Mouse (Mus musculus) liver, adult 2 months (tissue): ENCODE results near the gene Hykk.

Experiments
- CTCF ChIP-seq: fragments of 200-500 bp; IDR thresholded peaks from 2 replicates; pipeline ENCODE4 v1.5.1; 2011; ENCODE audit warnings: low read depth, low read length, control low read depth
- POLR2A ChIP-seq: fragments of 200-500 bp; IDR thresholded peaks from 2 replicates; pipeline ENCODE4 v1.6.1; 2011; ENCODE audit warnings: low read length, control low read depth; ENCODE audit not compliant: insufficient read depth; ENCODE audit errors: extremely low read depth

DNA sequence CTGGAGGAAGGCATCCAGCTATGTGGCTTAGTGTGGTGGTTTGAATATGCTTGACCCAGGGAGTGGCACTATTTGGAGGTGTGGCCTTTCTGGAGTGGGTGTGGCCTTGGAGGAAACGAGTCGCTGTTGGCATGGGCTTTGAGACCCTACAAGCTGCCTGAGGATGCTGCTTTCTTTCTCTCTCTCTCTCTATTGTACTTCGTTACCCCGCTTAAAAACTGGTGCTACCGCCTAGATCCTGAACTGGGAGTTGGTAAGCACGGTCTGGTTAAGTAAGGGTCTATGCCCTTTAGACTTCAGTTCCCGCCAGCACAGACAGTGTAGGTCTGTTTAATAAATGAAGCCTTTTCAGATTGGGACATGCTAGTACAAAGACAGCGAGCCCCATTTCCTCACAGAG, 682 bp upstream of the Hykk start:
- TF ChIP-seq CTCF (no peak), POLR2A (no peak)
